Mouse (Mus musculus) hindbrain, embryonic 14.5 days (tissue): ENCODE measurements around the gene Prkcb. TPM values are rescaled to one million over a fixed set of nuclear protein-coding genes. Genes with fewer than 3 reads are reported as not detected.

Experiments used
- ATAC-seq: fragments of 200-750 bp; cut with Nextera tagmentation; 2 replicates; pipeline ENCODE4 v1.8.0; 2017; ENCODE audit warnings: moderate number of reproducible peaks, mild to moderate bottlenecking, moderate TSS enrichment, moderate library complexity; ENCODE audit not compliant: low FRiP score
- DNase-seq: peaks from one replicate; pipeline ENCODE4 v3.0.0-alpha.2; 2015; ENCODE audit warnings: low spot score
- H3K27ac ChIP-seq: fragments of 300-500 bp; sonication (generic); 2 replicates; pipeline ENCODE4 v1.5.1; 2014; ENCODE audit warnings: mild to moderate bottlenecking, moderate library complexity
- H3K27me3 ChIP-seq: fragments of 300-500 bp; sonication (generic); 2 replicates; pipeline ENCODE4 v1.6.1; 2014; ENCODE audit warnings: mild to moderate bottlenecking, low read length, mixed read lengths; ENCODE audit not compliant: control insufficient read depth, insufficient read depth
- H3K36me3 ChIP-seq: fragments of 300-500 bp; sonication (generic); replicated peaks from 2 replicates; pipeline ENCODE4 v1.6.1; 2014; ENCODE audit not compliant: control insufficient read depth, insufficient read depth
- H3K4me1 ChIP-seq: fragments of 300-500 bp; sonication (generic); replicated peaks from 2 replicates; pipeline ENCODE4 v1.6.1; 2014; ENCODE audit warnings: antibody characterized with exemption, low read length, mixed read lengths; ENCODE audit not compliant: control insufficient read depth, insufficient read depth
- H3K4me2 ChIP-seq: fragments of 300-500 bp; sonication (generic); replicated peaks from 2 replicates; pipeline ENCODE4 v1.6.1; 2014; ENCODE audit warnings: mild to moderate bottlenecking, moderate library complexity
- H3K4me3 ChIP-seq: fragments of 300-500 bp; sonication (generic); replicated peaks from 2 replicates; pipeline ENCODE4 v1.5.1; 2014; ENCODE audit warnings: mild to moderate bottlenecking, low read length
- H3K9ac ChIP-seq: fragments of 300-500 bp; sonication (generic); 2 replicates; pipeline ENCODE4 v1.6.1; 2014
- H3K9me3 ChIP-seq: fragments of 300-500 bp; sonication (generic); 2 replicates; pipeline ENCODE4 v1.6.1; 2016; ENCODE audit warnings: low read length; ENCODE audit not compliant: control insufficient read depth
- WGBS: fragments of 180-500 bp; shearing (Covaris S2); extraction: QIAGEN DNeasy Blood & Tissue Kit; methylation state at CpG from one replicate; pipeline ENCODE4 v1.1.7; 2014; 5-methylcytosine and 5-hydroxymethylcytosine counted together
- polyA plus RNA-seq: library from polyadenylated mRNA; unstranded; fragments of >200 nt; fragmentation: Nextera tagmentation; extraction: Ambion mirVana; gene quantifications from 2 replicates; pipeline ENCODE4 v1.2.1, GENCODE M21; 2014

Gene Prkcb
- polyA plus RNA-seq, 1 experiment from 2014 or later: 135 TPM

GRCm38 (mm10) chr7:122322038-122322690 lies 33.6 kb downstream of the Prkcb start:
- ATAC-seq: no peak
- no peak overlapping the region for H3K9ac ChIP-seq
- no peaks in the 10 kb centered on the region for H3K36me3 ChIP-seq
- no peak overlapping the region for H3K4me2 ChIP-seq
- no peaks in the 10 kb centered on the region for H3K27me3 ChIP-seq
- no peaks in the 10 kb centered on the region for H3K4me1 ChIP-seq
- no peak for DNase-seq
- WGBS: 61% methylated on average over 8 of the region's 8 CpGs
- no peak overlapping the region for H3K4me3 ChIP-seq
- no peak overlapping the region for H3K27ac ChIP-seq
- H3K9me3 ChIP-seq: no peaks in the 10 kb centered on the region

GRCm38 (mm10) chr7:122327942-122328341 lies 39.4 kb downstream of the Prkcb start:
- WGBS: 92% methylated on average over 3 of the region's 3 CpGs
- no peaks in the 10 kb centered on the region for H3K4me1 ChIP-seq
- no peak overlapping the region for H3K9ac ChIP-seq
- no peak overlapping the region for H3K4me3 ChIP-seq
- no peak overlapping the region for H3K27ac ChIP-seq
- no peaks in the 10 kb centered on the region for H3K27me3 ChIP-seq
- H3K36me3 ChIP-seq: no peaks in the 10 kb centered on the region
- ATAC-seq: no peak
- H3K4me2 ChIP-seq: no peak overlapping the region
- DNase-seq: no peak
- no peaks in the 10 kb centered on the region for H3K9me3 ChIP-seq

- no peaks in the 10 kb centered on the region for H3K27me3 ChIP-seq
- ATAC-seq: no peak
- 87% methylated on average over 5 of the region's 5 CpGs for WGBS
- no peak overlapping the region for H3K9ac ChIP-seq
- H3K9me3 ChIP-seq: no peaks in the 10 kb centered on the region
- no peak overlapping the region for H3K4me2 ChIP-seq
- H3K4me1 ChIP-seq: no peaks in the 10 kb centered on the region
- no peak overlapping the region for H3K4me3 ChIP-seq
- no peaks in the 10 kb centered on the region for H3K36me3 ChIP-seq
- DNase-seq: no peak
- no peak overlapping the region for H3K27ac ChIP-seq
Observed at GRCm38 (mm10) chr7:122328466-122328865, 39.9 kb downstream of the Prkcb start.

- H3K36me3 ChIP-seq: no peaks in the 10 kb centered on the region
- H3K4me2 ChIP-seq: no peak overlapping the region
- no peaks in the 10 kb centered on the region for H3K4me1 ChIP-seq
- H3K4me3 ChIP-seq: no peak overlapping the region
- H3K9ac ChIP-seq: no peak overlapping the region
- no peak overlapping the region for H3K27ac ChIP-seq
- H3K27me3 ChIP-seq: no peaks in the 10 kb centered on the region
- DNase-seq: no peak
- H3K9me3 ChIP-seq: no peaks in the 10 kb centered on the region
- no peak for ATAC-seq
- WGBS: 90% methylated on average over 4 of the region's 4 CpGs
Observed at GRCm38 (mm10) chr7:122329588-122329987, 41.0 kb downstream of the Prkcb start.

- Histone ChIP-seq H3K36me3 (no peaks in the 10 kb centered on the region), H3K27ac (no peak overlapping the region), H3K27me3 (no peaks in the 10 kb centered on the region), H3K4me2 (no peak overlapping the region), H3K4me1 (no peaks in the 10 kb centered on the region), H3K4me3 (no peak overlapping the region), H3K9ac (no peak overlapping the region), H3K9me3 (no peaks in the 10 kb centered on the region)
- ATAC-seq: no peak
- no peak for DNase-seq
- 76% methylated on average over 7 of the region's 7 CpGs for WGBS
Observed at GRCm38 (mm10) chr7:122333686-122334085, 45.1 kb downstream of the Prkcb start.

- ATAC-seq: no peak
Observed at GRCm38 (mm10) chr7:122337302-122337701, 48.8 kb downstream of the Prkcb start.

GRCm38 (mm10) chr7:122338055-122338454 lies 49.5 kb downstream of the Prkcb start:
- Histone ChIP-seq H3K36me3 (no peaks in the 10 kb centered on the region), H3K27me3 (no peaks in the 10 kb centered on the region), H3K9ac (no peak overlapping the region), H3K27ac (no peak overlapping the region), H3K4me1 (no peaks in the 10 kb centered on the region), H3K4me3 (no peak overlapping the region), H3K4me2 (no peak overlapping the region), H3K9me3 (no peaks in the 10 kb centered on the region)
- DNase-seq (no peak), ATAC-seq (no peak)
- 61% methylated on average over 3 of the region's 3 CpGs for WGBS

More at GRCm38 (mm10) chr7:122337302-122337701, 48.8 kb downstream of the Prkcb start:
- Histone ChIP-seq H3K4me1 (no peaks in the 10 kb centered on the region), H3K27ac (no peak overlapping the region), H3K9me3 (no peaks in the 10 kb centered on the region), H3K4me3 (no peak overlapping the region), H3K36me3 (no peaks in the 10 kb centered on the region), H3K4me2 (no peak overlapping the region), H3K9ac (no peak overlapping the region), H3K27me3 (no peaks in the 10 kb centered on the region)
- WGBS: 90% methylated on average over 3 of the region's 3 CpGs
- DNase-seq: no peak

GRCm38 (mm10) chr7:122339476-122339875 lies 50.9 kb downstream of the Prkcb start:
- WGBS: 81% methylated on average over 2 of the region's 2 CpGs
- Histone ChIP-seq H3K36me3 (no peaks in the 10 kb centered on the region), H3K9ac (no peak overlapping the region), H3K9me3 (no peaks in the 10 kb centered on the region), H3K4me1 (no peaks in the 10 kb centered on the region), H3K27ac (no peak overlapping the region), H3K4me3 (no peak overlapping the region), H3K4me2 (no peak overlapping the region), H3K27me3 (no peaks in the 10 kb centered on the region)
- ATAC-seq (no peak), DNase-seq (no peak)

GRCm38 (mm10) chr7:122341813-122342212 lies 53.3 kb downstream of the Prkcb start:
- Histone ChIP-seq H3K27ac (no peak overlapping the region), H3K36me3 (no peaks in the 10 kb centered on the region), H3K4me1 (0 out of 2 replicates have a peak, but pooled peaks cover 6% of the 10 kb centered on the region), H3K4me3 (no peak overlapping the region), H3K9me3 (no peaks in the 10 kb centered on the region), H3K9ac (no peak overlapping the region), H3K4me2 (no peak overlapping the region), H3K27me3 (no peaks in the 10 kb centered on the region)
- no peak for DNase-seq
- no peak for ATAC-seq
- 75% methylated on average over 3 of the region's 3 CpGs for WGBS

- H3K27me3 ChIP-seq: no peaks in the 10 kb centered on the region
- ATAC-seq (no peak), DNase-seq (no peak)
- no peak overlapping the region for H3K27ac ChIP-seq
- H3K4me3 ChIP-seq: no peak overlapping the region
- H3K36me3 ChIP-seq: no peaks in the 10 kb centered on the region
- no peaks in the 10 kb centered on the region for H3K9me3 ChIP-seq
- H3K4me2 ChIP-seq: no peak overlapping the region
- 0 out of 2 replicates have a peak, but pooled peaks cover 8% of the 10 kb centered on the region for H3K4me1 ChIP-seq
- WGBS: 72% methylated on average over 7 of the region's 7 CpGs
- no peak overlapping the region for H3K9ac ChIP-seq
Observed at GRCm38 (mm10) chr7:122344656-122345055, 56.1 kb downstream of the Prkcb start.
